Mouse (Mus musculus): ENCODE results near the gene Gm20388. TPM values are rescaled to one million over a fixed set of nuclear protein-coding genes. Genes with fewer than 3 reads are reported as not detected.

Gm20388 gene
- polyA plus RNA-seq, 1 experiment from 2014 or later, result not detected

- no peaks in the 10 kb centered on the region for H3K9me3 ChIP-seq
- no peak overlapping the region for H3K4me2 ChIP-seq (replicated peaks)
- no peak overlapping the region for H3K9ac ChIP-seq (replicated peaks)
- no peak overlapping the region for H3K27ac ChIP-seq (replicated peaks)
- H3K27me3 ChIP-seq, result no peaks in the 10 kb centered on the region
- H3K4me1 ChIP-seq, result peaks cover 47% of the 10 kb centered on the region
- no peak for ATAC-seq (replicated peaks)
- no peak overlapping the region for H3K4me3 ChIP-seq
- WGBS, result 37% methylated on average over 29 of the region's 29 CpGs
- H3K36me3 ChIP-seq, result no peaks in the 10 kb centered on the region
These were observed 1383.8 kb downstream of the Gm20388 start for GRCm38 (mm10) chr8:121294234-121295108.

GRCm38 (mm10) chr8:121296082-121296481, 1385.4 kb downstream of the Gm20388 start:
- Histone ChIP-seq H3K9me3 (no peaks in the 10 kb centered on the region), H3K27ac (replicated peaks) (peak overlapping the region; percentile 88), H3K36me3 (no peaks in the 10 kb centered on the region), H3K4me2 (replicated peaks) (no peak overlapping the region), H3K27me3 (no peaks in the 10 kb centered on the region), H3K4me1 (peaks cover 45% of the 10 kb centered on the region), H3K4me3 (no peak overlapping the region), H3K9ac (replicated peaks) (no peak overlapping the region)
- 85% methylated on average over 7 of the region's 7 CpGs for WGBS
- no peak for ATAC-seq (replicated peaks)

GRCm38 (mm10) chr8:121296597-121296996, 1386.0 kb downstream of the Gm20388 start:
- H3K27me3 ChIP-seq, result no peaks in the 10 kb centered on the region
- 32% methylated on average over 5 of the region's 5 CpGs for WGBS
- H3K4me1 ChIP-seq, result peaks cover 50% of the 10 kb centered on the region
- peak; percentile 42; the same call in 1 of the 2 replicates for ATAC-seq (replicated peaks)
- H3K9me3 ChIP-seq, result no peaks in the 10 kb centered on the region
- peak overlapping the region; percentile 88 for H3K27ac ChIP-seq (replicated peaks)
- H3K4me3 ChIP-seq, result no peak overlapping the region
- no peak overlapping the region for H3K4me2 ChIP-seq (replicated peaks)
- no peak overlapping the region for H3K9ac ChIP-seq (replicated peaks)
- H3K36me3 ChIP-seq, result no peaks in the 10 kb centered on the region

- WGBS, result 66% methylated on average over 9 of the region's 9 CpGs
- no peak overlapping the region for H3K4me2 ChIP-seq (replicated peaks)
- no peaks in the 10 kb centered on the region for H3K9me3 ChIP-seq
- H3K27ac ChIP-seq (replicated peaks), result peak overlapping the region; percentile 88
- peaks cover 53% of the 10 kb centered on the region for H3K4me1 ChIP-seq
- H3K4me3 ChIP-seq, result no peak overlapping the region
- no peaks in the 10 kb centered on the region for H3K36me3 ChIP-seq
- H3K27me3 ChIP-seq, result no peaks in the 10 kb centered on the region
- no peak overlapping the region for H3K9ac ChIP-seq (replicated peaks)
- no peak for ATAC-seq (replicated peaks)
These were observed 1386.7 kb downstream of the Gm20388 start for GRCm38 (mm10) chr8:121297299-121297698.

GRCm38 (mm10) chr8:121300066-121300465, 1389.4 kb downstream of the Gm20388 start:
- 75% methylated on average over 4 of the region's 4 CpGs for WGBS
- ATAC-seq (replicated peaks), result no peak
- H3K36me3 ChIP-seq, result no peaks in the 10 kb centered on the region
- H3K4me3 ChIP-seq, result no peak overlapping the region
- peaks cover 42% of the 10 kb centered on the region for H3K4me1 ChIP-seq
- H3K4me2 ChIP-seq (replicated peaks), result no peak overlapping the region
- H3K27me3 ChIP-seq, result no peaks in the 10 kb centered on the region
- H3K27ac ChIP-seq (replicated peaks), result no peak overlapping the region
- H3K9me3 ChIP-seq, result no peaks in the 10 kb centered on the region
- H3K9ac ChIP-seq (replicated peaks), result no peak overlapping the region

GRCm38 (mm10) chr8:121300501-121301411, 1390.1 kb downstream of the Gm20388 start:
- Histone ChIP-seq H3K9ac (replicated peaks) (no peak overlapping the region), H3K4me3 (peak overlapping the region; percentile 7; the same call in 1 of the 2 replicates), H3K9me3 (no peaks in the 10 kb centered on the region), H3K4me2 (replicated peaks) (peak overlapping the region; percentile 34), H3K27ac (replicated peaks) (no peak overlapping the region), H3K36me3 (no peaks in the 10 kb centered on the region), H3K4me1 (peaks cover 44% of the 10 kb centered on the region), H3K27me3 (no peaks in the 10 kb centered on the region)
- ATAC-seq (replicated peaks), result peak; percentile 46; the same call in 1 of the 2 replicates
- WGBS, result 33% methylated on average over 28 of the region's 28 CpGs

- ATAC-seq (replicated peaks), result no peak
- 6% methylated on average over 15 of the region's 15 CpGs for WGBS
- Histone ChIP-seq H3K4me2 (replicated peaks) (peak overlapping the region; percentile 34), H3K27ac (replicated peaks) (peak overlapping the region; percentile 49; the same call in 1 of the 2 replicates), H3K4me1 (peaks cover 45% of the 10 kb centered on the region), H3K36me3 (no peaks in the 10 kb centered on the region), H3K9me3 (no peaks in the 10 kb centered on the region), H3K27me3 (no peaks in the 10 kb centered on the region), H3K4me3 (peak overlapping the region; percentile 7; the same call in 1 of the 2 replicates), H3K9ac (replicated peaks) (no peak overlapping the region)
These were observed 1390.8 kb downstream of the Gm20388 start for GRCm38 (mm10) chr8:121301431-121301830.

- Histone ChIP-seq H3K4me1 (peaks cover 41% of the 10 kb centered on the region), H3K9me3 (no peaks in the 10 kb centered on the region), H3K4me2 (replicated peaks) (peak overlapping the region; percentile 34; the same call in 1 of the 2 replicates), H3K27ac (replicated peaks) (no peak overlapping the region), H3K36me3 (no peaks in the 10 kb centered on the region), H3K9ac (replicated peaks) (no peak overlapping the region), H3K4me3 (no peak overlapping the region), H3K27me3 (no peaks in the 10 kb centered on the region)
- 79% methylated on average over 10 of the region's 10 CpGs for WGBS
- no peak for ATAC-seq (replicated peaks)
These were observed 1391.5 kb downstream of the Gm20388 start for GRCm38 (mm10) chr8:121301978-121302649.

GRCm38 (mm10) chr8:121307723-121308122, 1397.1 kb downstream of the Gm20388 start:
- WGBS, result 64% methylated on average over 7 of the region's 7 CpGs
- H3K4me2 ChIP-seq (replicated peaks), result no peak overlapping the region
- peaks cover 29% of the 10 kb centered on the region for H3K4me1 ChIP-seq
- no peak overlapping the region for H3K4me3 ChIP-seq
- no peak for ATAC-seq (replicated peaks)
- no peaks in the 10 kb centered on the region for H3K9me3 ChIP-seq
- no peak overlapping the region for H3K27ac ChIP-seq (replicated peaks)
- no peaks in the 10 kb centered on the region for H3K27me3 ChIP-seq
- no peak overlapping the region for H3K9ac ChIP-seq (replicated peaks)
- H3K36me3 ChIP-seq, result no peaks in the 10 kb centered on the region

GRCm38 (mm10) chr8:121310976-121311819, 1400.6 kb downstream of the Gm20388 start:
- no peak for ATAC-seq (replicated peaks)
- no peaks in the 10 kb centered on the region for H3K27me3 ChIP-seq
- 0 out of 2 replicates have a peak overlapping the region, but pooled peaks have one; percentile 13 for H3K9ac ChIP-seq (replicated peaks)

GRCm38 (mm10) chr8:121313458-121313857, 1402.8 kb downstream of the Gm20388 start:
- Histone ChIP-seq H3K36me3 (no peaks in the 10 kb centered on the region), H3K4me2 (replicated peaks) (no peak overlapping the region), H3K27ac (replicated peaks) (no peak overlapping the region), H3K27me3 (no peaks in the 10 kb centered on the region), H3K4me3 (no peak overlapping the region), H3K4me1 (peaks cover 13% of the 10 kb centered on the region), H3K9ac (replicated peaks) (no peak overlapping the region), H3K9me3 (no peaks in the 10 kb centered on the region)
- no peak for ATAC-seq (replicated peaks)
- 63% methylated on average over 6 of the region's 6 CpGs for WGBS

More at GRCm38 (mm10) chr8:121310976-121311819, 1400.6 kb downstream of the Gm20388 start:
- Histone ChIP-seq H3K4me1 (peaks cover 22% of the 10 kb centered on the region), H3K4me2 (replicated peaks) (peak overlapping the region; percentile 13; the same call in 1 of the 2 replicates), H3K27ac (replicated peaks) (peak overlapping the region; percentile 43; the same call in 1 of the 2 replicates), H3K9me3 (no peaks in the 10 kb centered on the region), H3K36me3 (no peaks in the 10 kb centered on the region), H3K4me3 (no peak overlapping the region)
- WGBS, result 27% methylated on average over 25 of the region's 25 CpGs

Measured in forebrain, embryonic 15.5 days (tissue).